Mouse (Mus musculus) liver, embryonic 16.5 days (tissue): ENCODE data around the gene Tanc1. TPM values are rescaled to one million over a fixed set of nuclear protein-coding genes. Genes with fewer than 3 reads are reported as not detected.

ENCODE experiments used
- ATAC-seq: fragments of 200-750 bp; cut with Nextera tagmentation; 2 replicates; pipeline ENCODE4 v1.8.0; 2017; ENCODE audit warnings: low read depth, mild to moderate bottlenecking, moderate number of reproducible peaks, moderate library complexity
- H3K27ac ChIP-seq: fragments of 300-500 bp; sonication (generic); 2 replicates; pipeline ENCODE4 v1.5.1; 2014; ENCODE audit warnings: mild to moderate bottlenecking, low read length
- H3K27me3 ChIP-seq: fragments of 300-500 bp; sonication (generic); 2 replicates; pipeline ENCODE4 v1.6.1; 2014; ENCODE audit warnings: low read depth, low read length, mixed read lengths; ENCODE audit not compliant: control insufficient read depth, insufficient read depth
- H3K36me3 ChIP-seq: fragments of 300-500 bp; sonication (generic); 2 replicates; pipeline ENCODE4 v1.6.1; 2014; ENCODE audit warnings: mild to moderate bottlenecking; ENCODE audit not compliant: control insufficient read depth, insufficient read depth
- H3K4me1 ChIP-seq: fragments of 300-500 bp; sonication (generic); 2 replicates; pipeline ENCODE4 v1.6.1; 2014; ENCODE audit warnings: low read depth, low read length, mixed read lengths; ENCODE audit not compliant: control insufficient read depth
- H3K4me2 ChIP-seq: fragments of 300-500 bp; sonication (generic); 2 replicates; pipeline ENCODE4 v1.6.1; 2014; ENCODE audit warnings: low read depth, low read length, mixed read lengths
- H3K4me3 ChIP-seq: fragments of 300-500 bp; sonication (generic); 2 replicates; pipeline ENCODE4 v1.5.1; 2014; ENCODE audit warnings: low read depth, mild to moderate bottlenecking, low read length
- H3K9ac ChIP-seq: fragments of 300-500 bp; sonication (generic); 2 replicates; pipeline ENCODE4 v1.6.1; 2014; ENCODE audit warnings: low read depth, low read length
- H3K9me3 ChIP-seq: fragments of 300-500 bp; sonication (generic); replicated peaks from 2 replicates; pipeline ENCODE4 v1.6.1; 2016; ENCODE audit warnings: low read length; ENCODE audit not compliant: control insufficient read depth
- WGBS: fragments of 180-500 bp; shearing (Covaris S2); extraction: QIAGEN DNeasy Blood & Tissue Kit; methylation state at CpG from one replicate; pipeline ENCODE4 v1.1.7; 2014; ENCODE audit not compliant: insufficient replicate concordance; 5-methylcytosine and 5-hydroxymethylcytosine counted together
- polyA plus RNA-seq: library from polyadenylated mRNA; unstranded; fragments of >200 nt; fragmentation: Nextera tagmentation; extraction: Ambion mirVana; gene quantifications from 2 replicates; pipeline ENCODE4 v1.2.1, GENCODE M21; 2015

Gene Tanc1
- polyA plus RNA-seq, 1 experiment from 2014 or later = 3.9 TPM

GRCm38 (mm10) chr2:59712484-59712883 lies 100.6 kb downstream of the Tanc1 start:
- no peaks in the 10 kb centered on the region for H3K4me1 ChIP-seq
- no peak overlapping the region for H3K4me3 ChIP-seq
- no peaks in the 10 kb centered on the region for H3K27me3 ChIP-seq
- no peak for ATAC-seq
- no peak overlapping the region for H3K9ac ChIP-seq
- no peaks in the 10 kb centered on the region for H3K9me3 ChIP-seq
- no peak overlapping the region for H3K4me2 ChIP-seq
- no peaks in the 10 kb centered on the region for H3K36me3 ChIP-seq
- 75% methylated on average over 9 of the region's 9 CpGs for WGBS
- no peak overlapping the region for H3K27ac ChIP-seq

GRCm38 (mm10) chr2:59713626-59714556 lies 102.0 kb downstream of the Tanc1 start:
- no peaks in the 10 kb centered on the region for H3K27me3 ChIP-seq
- no peaks in the 10 kb centered on the region for H3K9me3 ChIP-seq
- no peak for ATAC-seq
- H3K4me2 ChIP-seq = no peak overlapping the region
- H3K27ac ChIP-seq = no peak overlapping the region
- 63% methylated on average over 9 of the region's 9 CpGs for WGBS
- H3K4me1 ChIP-seq = no peaks in the 10 kb centered on the region; the same call in 1 of the 2 replicates
- no peak overlapping the region for H3K9ac ChIP-seq
- no peaks in the 10 kb centered on the region for H3K36me3 ChIP-seq
- H3K4me3 ChIP-seq = no peak overlapping the region

GRCm38 (mm10) chr2:59714992-59715391 lies 103.2 kb downstream of the Tanc1 start:
- Histone ChIP-seq H3K27me3 (no peaks in the 10 kb centered on the region), H3K4me2 (no peak overlapping the region), H3K27ac (no peak overlapping the region), H3K4me1 (no peaks in the 10 kb centered on the region; the same call in none of the 2 replicates), H3K36me3 (no peaks in the 10 kb centered on the region), H3K4me3 (no peak overlapping the region), H3K9me3 (no peaks in the 10 kb centered on the region), H3K9ac (no peak overlapping the region)
- 61% methylated on average over 2 of the region's 2 CpGs for WGBS
- no peak for ATAC-seq

GRCm38 (mm10) chr2:59716461-59716860 lies 104.6 kb downstream of the Tanc1 start:
- Histone ChIP-seq H3K4me3 (no peak overlapping the region), H3K36me3 (no peaks in the 10 kb centered on the region), H3K9ac (no peak overlapping the region), H3K4me1 (no peaks in the 10 kb centered on the region; the same call in none of the 2 replicates), H3K9me3 (no peaks in the 10 kb centered on the region), H3K27ac (no peak overlapping the region), H3K27me3 (no peaks in the 10 kb centered on the region), H3K4me2 (no peak overlapping the region)
- no peak for ATAC-seq
- WGBS = 50% methylated on average over 3 of the region's 3 CpGs

GRCm38 (mm10) chr2:59717746-59718294 lies 106.0 kb downstream of the Tanc1 start:
- H3K4me1 ChIP-seq = no peaks in the 10 kb centered on the region; the same call in none of the 2 replicates
- no peak overlapping the region for H3K27ac ChIP-seq
- no peak for ATAC-seq

GRCm38 (mm10) chr2:59718601-59719416 lies 107.0 kb downstream of the Tanc1 start:
- ATAC-seq = no peak
- Histone ChIP-seq H3K9ac (no peak overlapping the region), H3K27ac (no peak overlapping the region), H3K9me3 (no peaks in the 10 kb centered on the region), H3K4me1 (no peaks in the 10 kb centered on the region; the same call in none of the 2 replicates), H3K27me3 (no peaks in the 10 kb centered on the region), H3K4me3 (no peak overlapping the region), H3K36me3 (no peaks in the 10 kb centered on the region), H3K4me2 (no peak overlapping the region)
- WGBS = 69% methylated on average over 24 of the region's 24 CpGs

More at GRCm38 (mm10) chr2:59717746-59718294, 106.0 kb downstream of the Tanc1 start:
- Histone ChIP-seq H3K4me3 (no peak overlapping the region), H3K9ac (no peak overlapping the region), H3K4me2 (no peak overlapping the region), H3K27me3 (no peaks in the 10 kb centered on the region), H3K36me3 (no peaks in the 10 kb centered on the region), H3K9me3 (no peaks in the 10 kb centered on the region)
- WGBS = 62% methylated on average over 3 of the region's 3 CpGs

GRCm38 (mm10) chr2:59719831-59720230 lies 108.0 kb downstream of the Tanc1 start:
- WGBS = 52% methylated on average over 4 of the region's 4 CpGs
- H3K4me2 ChIP-seq = no peak overlapping the region
- H3K9me3 ChIP-seq = no peaks in the 10 kb centered on the region
- no peak overlapping the region for H3K4me3 ChIP-seq
- H3K4me1 ChIP-seq = no peaks in the 10 kb centered on the region; the same call in none of the 2 replicates
- no peak overlapping the region for H3K27ac ChIP-seq
- H3K36me3 ChIP-seq = no peaks in the 10 kb centered on the region
- H3K27me3 ChIP-seq = no peaks in the 10 kb centered on the region
- ATAC-seq = no peak
- no peak overlapping the region for H3K9ac ChIP-seq

GRCm38 (mm10) chr2:59721119-59721518 lies 109.3 kb downstream of the Tanc1 start:
- 42% methylated on average over 8 of the region's 8 CpGs for WGBS
- Histone ChIP-seq H3K4me3 (no peak overlapping the region), H3K4me2 (no peak overlapping the region), H3K9me3 (no peaks in the 10 kb centered on the region), H3K9ac (no peak overlapping the region), H3K27ac (no peak overlapping the region), H3K4me1 (no peaks in the 10 kb centered on the region; the same call in none of the 2 replicates), H3K27me3 (no peaks in the 10 kb centered on the region), H3K36me3 (no peaks in the 10 kb centered on the region)
- no peak for ATAC-seq
